Mouse (Mus musculus) liver, embryonic 11.5 days (tissue): ENCODE data around the gene Foxp1. TPM values are rescaled to one million over a fixed set of nuclear protein-coding genes. Genes with fewer than 3 reads are reported as not detected.

ENCODE experiments used
- ATAC-seq: fragments of 200-750 bp; cut with Nextera tagmentation; replicated peaks from 2 replicates; pipeline ENCODE4 v1.8.0; 2017; ENCODE audit warnings: moderate number of reproducible peaks, mild to moderate bottlenecking, moderate TSS enrichment, moderate library complexity; ENCODE audit not compliant: low FRiP score
- DNase-seq: peaks from one replicate; pipeline ENCODE4 v3.0.0-alpha.2; 2017; ENCODE audit warnings: low spot score
- H3K27ac ChIP-seq: fragments of 300-500 bp; sonication (generic); 2 replicates; pipeline ENCODE4 v1.5.1; 2014; ENCODE audit warnings: mild to moderate bottlenecking, low read depth, low read length, control low read depth
- H3K27me3 ChIP-seq: fragments of 300-500 bp; sonication (generic); replicated peaks from 2 replicates; pipeline ENCODE4 v1.6.1; 2014; ENCODE audit warnings: low read length, mixed read lengths; ENCODE audit not compliant: control insufficient read depth, insufficient read depth
- H3K36me3 ChIP-seq: fragments of 300-500 bp; sonication (generic); 2 replicates; pipeline ENCODE4 v1.6.1; 2014; ENCODE audit warnings: mild to moderate bottlenecking, low read length, moderate library complexity, mixed read lengths; ENCODE audit not compliant: control insufficient read depth, insufficient read depth
- H3K4me1 ChIP-seq: fragments of 300-500 bp; sonication (generic); replicated peaks from 2 replicates; pipeline ENCODE4 v1.6.1; 2014; ENCODE audit warnings: low read length, mixed read lengths; ENCODE audit not compliant: control insufficient read depth, insufficient read depth
- H3K4me2 ChIP-seq: fragments of 300-500 bp; sonication (generic); 2 replicates; pipeline ENCODE4 v1.6.1; 2014; ENCODE audit warnings: mild to moderate bottlenecking, control low read depth, moderate library complexity
- H3K4me3 ChIP-seq: fragments of 300-500 bp; sonication (generic); 2 replicates; pipeline ENCODE4 v1.5.1; 2014; ENCODE audit warnings: low read depth, low read length, control low read depth
- H3K9ac ChIP-seq: fragments of 300-500 bp; sonication (generic); 2 replicates; pipeline ENCODE4 v1.6.1; 2014; ENCODE audit warnings: low read depth, low read length, control low read depth
- H3K9me3 ChIP-seq: fragments of 300-500 bp; sonication (generic); 2 replicates; pipeline ENCODE4 v1.6.1; 2016; ENCODE audit warnings: low read length, inconsistent platforms, mixed read lengths; ENCODE audit not compliant: control insufficient read depth
- WGBS: fragments of 180-500 bp; shearing (Covaris S2); extraction: QIAGEN DNeasy Blood & Tissue Kit; methylation state at CpG from one replicate; pipeline ENCODE4 v1.1.7; 2014; 5-methylcytosine and 5-hydroxymethylcytosine counted together
- polyA plus RNA-seq: library from polyadenylated mRNA; unstranded; fragments of >200 nt; fragmentation: Nextera tagmentation; extraction: Ambion mirVana; gene quantifications from 2 replicates; pipeline ENCODE4 v1.2.1, GENCODE M21; 2014

Gene Foxp1
- polyA plus RNA-seq, 1 experiment from 2014 or later: 62.1 TPM

- no peak for DNase-seq
- peaks cover 6% of the 10 kb centered on the region; the same call in 1 of the 2 replicates for H3K4me1 ChIP-seq
- H3K9ac ChIP-seq: no peak overlapping the region
- WGBS: 54% methylated on average over 4 of the region's 4 CpGs
- no peaks in the 10 kb centered on the region for H3K27me3 ChIP-seq
- H3K36me3 ChIP-seq: no peaks in the 10 kb centered on the region
- H3K27ac ChIP-seq: no peak overlapping the region
- no peak for ATAC-seq
- no peaks in the 10 kb centered on the region for H3K9me3 ChIP-seq
- no peak overlapping the region for H3K4me2 ChIP-seq
- H3K4me3 ChIP-seq: no peak overlapping the region
Observed at GRCm38 (mm10) chr6:99368118-99368753, 154.3 kb downstream of the Foxp1 start.

GRCm38 (mm10) chr6:99364545-99364944 lies 158.0 kb downstream of the Foxp1 start:
- no peak overlapping the region for H3K9ac ChIP-seq
- H3K4me2 ChIP-seq: no peak overlapping the region
- WGBS: 57% methylated on average over 6 of the region's 6 CpGs
- ATAC-seq (no peak), DNase-seq (no peak)
- no peaks in the 10 kb centered on the region for H3K27me3 ChIP-seq
- no peaks in the 10 kb centered on the region for H3K36me3 ChIP-seq
- H3K9me3 ChIP-seq: no peaks in the 10 kb centered on the region
- peaks cover 6% of the 10 kb centered on the region; the same call in 1 of the 2 replicates for H3K4me1 ChIP-seq
- H3K27ac ChIP-seq: no peak overlapping the region
- no peak overlapping the region for H3K4me3 ChIP-seq

- H3K9me3 ChIP-seq: no peaks in the 10 kb centered on the region
- no peak for DNase-seq
- WGBS: 77% methylated on average over 4 of the region's 4 CpGs
- H3K4me1 ChIP-seq: 0 out of 2 replicates have a peak, but pooled peaks cover 2% of the 10 kb centered on the region
- H3K4me2 ChIP-seq: no peak overlapping the region
- no peak for ATAC-seq
- no peak overlapping the region for H3K27ac ChIP-seq
- no peaks in the 10 kb centered on the region for H3K36me3 ChIP-seq
- H3K9ac ChIP-seq: no peak overlapping the region
- H3K27me3 ChIP-seq: no peaks in the 10 kb centered on the region
- no peak overlapping the region for H3K4me3 ChIP-seq
Observed at GRCm38 (mm10) chr6:99360581-99360980, 161.9 kb downstream of the Foxp1 start.

- no peaks in the 10 kb centered on the region for H3K27me3 ChIP-seq
- H3K4me2 ChIP-seq: no peak overlapping the region
- no peak overlapping the region for H3K27ac ChIP-seq
- WGBS: 70% methylated on average over 6 of the region's 6 CpGs
- H3K4me3 ChIP-seq: no peak overlapping the region
- 0 out of 2 replicates have a peak, but pooled peaks cover 2% of the 10 kb centered on the region for H3K4me1 ChIP-seq
- no peaks in the 10 kb centered on the region for H3K36me3 ChIP-seq
- DNase-seq (no peak), ATAC-seq (no peak)
- H3K9me3 ChIP-seq: no peaks in the 10 kb centered on the region
- no peak overlapping the region for H3K9ac ChIP-seq
Observed at GRCm38 (mm10) chr6:99359765-99360499, 162.6 kb downstream of the Foxp1 start.

GRCm38 (mm10) chr6:99359036-99359698 lies 163.4 kb downstream of the Foxp1 start:
- Histone ChIP-seq H3K9me3 (no peaks in the 10 kb centered on the region), H3K9ac (no peak overlapping the region), H3K4me2 (no peak overlapping the region), H3K27ac (no peak overlapping the region), H3K4me3 (no peak overlapping the region), H3K4me1 (0 out of 2 replicates have a peak, but pooled peaks cover 2% of the 10 kb centered on the region), H3K27me3 (no peaks in the 10 kb centered on the region), H3K36me3 (no peaks in the 10 kb centered on the region)
- DNase-seq: no peak
- ATAC-seq: no peak
- 65% methylated on average over 9 of the region's 9 CpGs for WGBS

GRCm38 (mm10) chr6:99357931-99358330 lies 164.6 kb downstream of the Foxp1 start:
- 72% methylated on average over 2 of the region's 2 CpGs for WGBS
- Histone ChIP-seq H3K9ac (no peak overlapping the region), H3K4me3 (no peak overlapping the region), H3K27me3 (no peaks in the 10 kb centered on the region), H3K4me1 (0 out of 2 replicates have a peak, but pooled peaks cover 2% of the 10 kb centered on the region), H3K36me3 (no peaks in the 10 kb centered on the region), H3K9me3 (no peaks in the 10 kb centered on the region), H3K4me2 (no peak overlapping the region), H3K27ac (no peak overlapping the region)
- ATAC-seq (no peak), DNase-seq (no peak)

GRCm38 (mm10) chr6:99354338-99354737 lies 168.2 kb downstream of the Foxp1 start:
- Histone ChIP-seq H3K36me3 (no peaks in the 10 kb centered on the region), H3K9me3 (no peaks in the 10 kb centered on the region), H3K4me1 (peaks cover 13% of the 10 kb centered on the region), H3K4me2 (no peak overlapping the region), H3K4me3 (no peak overlapping the region), H3K9ac (no peak overlapping the region), H3K27me3 (no peaks in the 10 kb centered on the region), H3K27ac (no peak overlapping the region)
- no peak for ATAC-seq
- no peak for DNase-seq
- 67% methylated on average over 2 of the region's 2 CpGs for WGBS

- Histone ChIP-seq H3K27ac (no peak overlapping the region), H3K9ac (no peak overlapping the region), H3K4me1 (peaks cover 11% of the 10 kb centered on the region), H3K27me3 (no peaks in the 10 kb centered on the region), H3K4me2 (no peak overlapping the region), H3K9me3 (no peaks in the 10 kb centered on the region), H3K36me3 (no peaks in the 10 kb centered on the region), H3K4me3 (no peak overlapping the region)
- WGBS: 76% methylated on average over 2 of the region's 2 CpGs
- no peak for ATAC-seq
- DNase-seq: no peak
Observed at GRCm38 (mm10) chr6:99353441-99353840, 169.1 kb downstream of the Foxp1 start.
